Mouse (Mus musculus): ENCODE results near the gene Kcnh8.
A peak's percentile ranks its signal among the peaks of the same experiment; 100 is the strongest.

The Kcnh8 gene

GRCm38 (mm10) chr17:52602093-52602780, at the start of gene Kcnh8:
Gene Kcnh8 (plus strand): TSS chr17:52602709.
- no peak for DNase-seq (ENCODE audit: low spot score)

GRCm38 (mm10) chr17:52559961-52560720, 42.4 kb upstream of the Kcnh8 start:
- peak; percentile 59 for DNase-seq (ENCODE audit: low spot score)

GRCm38 (mm10) chr17:52565467-52566155, 36.9 kb upstream of the Kcnh8 start:
- DNase-seq (ENCODE audit: low spot score): no peak

- no peak for DNase-seq (ENCODE audit: low spot score)
Observed at GRCm38 (mm10) chr17:52569584-52570270, 32.8 kb upstream of the Kcnh8 start.

- DNase-seq (ENCODE audit: low spot score): no peak
Observed at GRCm38 (mm10) chr17:52572229-52572628, 30.3 kb upstream of the Kcnh8 start.

GRCm38 (mm10) chr17:52591503-52592194, 10.9 kb upstream of the Kcnh8 start:
- no peak for DNase-seq (ENCODE audit: low spot score)

GRCm38 (mm10) chr17:52599141-52599540, 3.4 kb upstream of the Kcnh8 start:
- DNase-seq (ENCODE audit: low spot score): no peak

- peak; percentile 26 for DNase-seq (ENCODE audit: low spot score)
Observed at GRCm38 (mm10) chr17:52600882-52601371, 1.6 kb upstream of the Kcnh8 start.

GRCm38 (mm10) chr17:52602781-52603170, 267 bp downstream of the Kcnh8 start:
- no peak for DNase-seq (ENCODE audit: low spot score)

- DNase-seq (ENCODE audit: low spot score): no peak
Observed at GRCm38 (mm10) chr17:52603411-52603810, 902 bp downstream of the Kcnh8 start.

- DNase-seq (ENCODE audit: low spot score): no peak
Observed at GRCm38 (mm10) chr17:52611382-52611781, 8.9 kb downstream of the Kcnh8 start.

- DNase-seq (ENCODE audit: low spot score): no peak
Observed at GRCm38 (mm10) chr17:52649186-52649585, 46.7 kb downstream of the Kcnh8 start.

- no peak for DNase-seq (ENCODE audit: low spot score)
Observed at GRCm38 (mm10) chr17:52691988-52692387, 89.5 kb downstream of the Kcnh8 start.

- no peak for DNase-seq (ENCODE audit: low spot score)
Observed at GRCm38 (mm10) chr17:52701944-52702343, 99.4 kb downstream of the Kcnh8 start.

- no peak for DNase-seq (ENCODE audit: low spot score)
Observed at GRCm38 (mm10) chr17:52712319-52712718, 109.8 kb downstream of the Kcnh8 start.

- DNase-seq (ENCODE audit: low spot score): no peak
Observed at GRCm38 (mm10) chr17:52722214-52722613, 119.7 kb downstream of the Kcnh8 start.

GRCm38 (mm10) chr17:52728806-52729205, 126.3 kb downstream of the Kcnh8 start:
- DNase-seq (ENCODE audit: low spot score): no peak

- DNase-seq (ENCODE audit: low spot score): no peak
Observed at GRCm38 (mm10) chr17:52738436-52738835, 135.9 kb downstream of the Kcnh8 start.

GRCm38 (mm10) chr17:52788151-52788550, 185.6 kb downstream of the Kcnh8 start:
- DNase-seq (ENCODE audit: low spot score): no peak

GRCm38 (mm10) chr17:52804463-52804862, 202.0 kb downstream of the Kcnh8 start:
- DNase-seq (ENCODE audit: low spot score): no peak

- DNase-seq (ENCODE audit: low spot score): no peak
Observed at GRCm38 (mm10) chr17:52810773-52811172, 208.3 kb downstream of the Kcnh8 start.
